Mouse (Mus musculus) midbrain, embryonic 14.5 days (tissue): Measurements from ENCODE around the gene Ppp1r13b. TPM values are rescaled to one million over a fixed set of nuclear protein-coding genes. Genes with fewer than 3 reads are reported as not detected.

ENCODE experiments used
- ATAC-seq: fragments of 200-750 bp; cut with Nextera tagmentation; 2 replicates; pipeline ENCODE4 v1.8.0; 2017; ENCODE audit warnings: moderate number of reproducible peaks, moderate library complexity; ENCODE audit not compliant: low FRiP score, low TSS enrichment
- DNase-seq: peaks from one replicate; pipeline ENCODE4 v3.0.0-alpha.2; 2015
- H3K27ac ChIP-seq: fragments of 300-500 bp; sonication (generic); replicated peaks from 2 replicates; pipeline ENCODE4 v1.5.1; 2014; ENCODE audit warnings: mild to moderate bottlenecking, low read depth, low read length, moderate library complexity
- H3K27me3 ChIP-seq: fragments of 300-500 bp; sonication (generic); 2 replicates; pipeline ENCODE4 v1.6.1; 2014; ENCODE audit warnings: low read length, control low read depth, mixed read lengths; ENCODE audit not compliant: control insufficient read depth, insufficient read depth
- H3K36me3 ChIP-seq: fragments of 300-500 bp; sonication (generic); 2 replicates; pipeline ENCODE4 v1.6.1; 2014; ENCODE audit warnings: low read length, control low read depth; ENCODE audit not compliant: control insufficient read depth, insufficient read depth
- H3K4me1 ChIP-seq: fragments of 300-500 bp; sonication (generic); 2 replicates; pipeline ENCODE4 v1.6.1; 2014; ENCODE audit warnings: mild to moderate bottlenecking, antibody characterized with exemption, low read length, control low read depth; ENCODE audit not compliant: control insufficient read depth, insufficient read depth
- H3K4me2 ChIP-seq: fragments of 300-500 bp; sonication (generic); 2 replicates; pipeline ENCODE4 v1.6.1; 2014; ENCODE audit warnings: mild to moderate bottlenecking, low read length, moderate library complexity
- H3K4me3 ChIP-seq: fragments of 300-500 bp; sonication (generic); replicated peaks from 2 replicates; pipeline ENCODE4 v1.5.1; 2014; ENCODE audit warnings: low read depth, low read length
- H3K9ac ChIP-seq: fragments of 300-500 bp; sonication (generic); replicated peaks from 2 replicates; pipeline ENCODE4 v1.6.1; 2014; ENCODE audit warnings: mild to moderate bottlenecking, low read length, moderate library complexity
- H3K9me3 ChIP-seq: fragments of 300-500 bp; sonication (generic); 2 replicates; pipeline ENCODE4 v1.6.1; 2016; ENCODE audit warnings: low read length, control low read depth, mixed read lengths; ENCODE audit not compliant: control insufficient read depth
- WGBS: fragments of 180-500 bp; shearing (Covaris S2); extraction: QIAGEN DNeasy Blood & Tissue Kit; methylation state at CpG from one replicate; pipeline ENCODE4 v1.1.7; 2014; 5-methylcytosine and 5-hydroxymethylcytosine counted together
- polyA plus RNA-seq: library from polyadenylated mRNA; unstranded; fragments of >200 nt; fragmentation: Nextera tagmentation; extraction: Ambion mirVana; gene quantifications from 2 replicates; pipeline ENCODE4 v1.2.1, GENCODE M21; 2014

Gene Ppp1r13b
- polyA plus RNA-seq, 1 experiment from 2014 or later, result 38.1 TPM

DNA sequence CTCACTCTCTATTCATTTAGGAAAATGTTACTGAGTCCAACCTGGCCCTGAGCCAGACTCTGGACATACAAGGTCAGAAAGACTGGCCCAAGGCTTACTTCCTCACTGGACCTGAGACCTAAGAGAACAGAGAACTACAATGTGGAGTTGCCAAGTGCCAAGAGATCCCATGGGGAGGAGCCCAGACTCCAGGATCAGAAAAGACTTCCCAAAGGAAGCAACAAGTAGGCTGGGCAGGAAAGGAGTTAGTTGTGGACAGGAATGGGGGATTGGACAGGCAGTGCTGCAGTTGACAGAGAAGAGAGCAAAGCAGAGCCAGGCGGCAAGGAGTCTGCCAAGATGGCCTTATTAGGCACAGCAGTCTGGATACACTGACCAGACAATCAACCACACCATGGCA is 13.8 kb downstream of the Ppp1r13b start:
- DNase-seq (no peak), ATAC-seq (no peak)
- Histone ChIP-seq H3K36me3 (no peaks in the 10 kb centered on the region), H3K27ac (no peak overlapping the region), H3K9me3 (no peaks in the 10 kb centered on the region), H3K4me2 (no peak overlapping the region), H3K4me3 (no peak overlapping the region), H3K9ac (no peak overlapping the region), H3K27me3 (no peaks in the 10 kb centered on the region), H3K4me1 (no peaks in the 10 kb centered on the region)
- 67% methylated on average over 1 of the region's 1 CpGs for WGBS

DNA sequence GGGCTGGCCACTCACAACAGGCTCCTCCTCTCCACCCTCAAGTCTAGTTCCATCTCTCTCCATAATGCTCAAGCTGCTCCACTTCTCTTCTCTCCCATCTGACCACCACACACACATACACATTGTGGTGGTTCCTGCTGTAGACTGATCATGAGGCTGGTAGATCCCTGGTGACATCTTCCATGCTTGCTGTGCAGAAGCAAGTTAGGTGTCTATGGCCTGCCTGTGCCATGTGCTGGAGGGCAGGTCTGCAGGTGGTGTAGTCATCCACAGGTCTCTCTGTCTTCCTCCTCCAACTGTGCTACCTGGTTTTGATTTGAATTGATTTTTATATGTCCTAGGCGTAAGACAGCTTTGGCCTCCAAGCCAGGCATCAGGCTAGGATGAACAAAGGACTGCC is 14.9 kb downstream of the Ppp1r13b start:
- Histone ChIP-seq H3K27ac (no peak overlapping the region), H3K4me3 (no peak overlapping the region), H3K9ac (no peak overlapping the region), H3K4me1 (no peaks in the 10 kb centered on the region), H3K4me2 (no peak overlapping the region), H3K9me3 (no peaks in the 10 kb centered on the region), H3K36me3 (no peaks in the 10 kb centered on the region), H3K27me3 (no peaks in the 10 kb centered on the region)
- DNase-seq, result no peak
- no peak for ATAC-seq
- 87% methylated on average over 1 of the region's 1 CpGs for WGBS

DNA sequence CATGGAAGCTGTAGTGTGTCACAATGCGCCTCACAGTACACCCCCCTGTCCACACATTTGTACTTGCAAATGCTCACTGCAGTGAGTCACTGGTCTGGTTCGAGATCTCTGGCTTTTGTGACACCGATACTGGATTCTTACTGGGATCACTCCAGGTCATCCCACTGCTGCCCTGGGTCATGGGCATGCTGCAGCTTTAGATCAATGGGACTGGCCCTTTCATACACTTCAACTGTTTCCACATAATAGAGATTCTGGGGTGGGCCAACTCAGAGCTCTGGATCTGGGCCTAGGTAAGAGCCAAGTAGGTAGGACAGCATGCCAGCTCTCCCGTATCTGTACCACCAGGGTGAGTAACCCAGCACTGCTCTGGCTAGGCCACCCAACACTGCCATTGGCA is 16.1 kb downstream of the Ppp1r13b start:
- WGBS, result 87% methylated on average over 4 of the region's 4 CpGs
- no peaks in the 10 kb centered on the region for H3K36me3 ChIP-seq

DNA sequence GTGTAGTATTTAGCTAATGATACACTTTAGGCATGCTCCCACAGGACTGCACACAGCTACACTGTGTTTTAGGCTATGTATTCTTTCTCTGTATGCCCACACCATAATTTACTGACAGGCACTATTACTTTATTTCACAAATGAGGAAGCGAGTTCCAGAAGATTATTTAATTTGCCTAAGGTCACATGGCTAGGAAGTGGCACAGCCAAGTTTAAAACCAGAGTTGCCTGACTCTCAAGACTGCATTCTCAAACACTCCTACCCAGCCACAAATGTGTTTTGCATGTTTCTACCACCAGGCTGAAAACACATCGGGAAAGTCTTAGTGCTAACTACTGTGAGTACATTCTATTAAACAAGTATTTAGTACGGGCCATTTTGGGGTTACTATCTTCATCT is 18.7 kb downstream of the Ppp1r13b start:
- H3K4me2 ChIP-seq, result no peak overlapping the region
- no peaks in the 10 kb centered on the region for H3K36me3 ChIP-seq
- no peaks in the 10 kb centered on the region for H3K27me3 ChIP-seq
- H3K9me3 ChIP-seq, result no peaks in the 10 kb centered on the region
- 85% methylated on average over 3 of the region's 3 CpGs for WGBS
- DNase-seq (no peak), ATAC-seq (no peak)
- no peak overlapping the region for H3K4me3 ChIP-seq
- no peak overlapping the region for H3K9ac ChIP-seq
- H3K4me1 ChIP-seq, result no peaks in the 10 kb centered on the region
- H3K27ac ChIP-seq, result no peak overlapping the region

More for the DNA sequence above, 16.1 kb downstream of the Ppp1r13b start:
- DNase-seq (no peak), ATAC-seq (no peak)
- Histone ChIP-seq H3K9ac (no peak overlapping the region), H3K9me3 (no peaks in the 10 kb centered on the region), H3K27me3 (no peaks in the 10 kb centered on the region), H3K4me1 (no peaks in the 10 kb centered on the region), H3K4me3 (no peak overlapping the region), H3K27ac (no peak overlapping the region), H3K4me2 (no peak overlapping the region)

DNA sequence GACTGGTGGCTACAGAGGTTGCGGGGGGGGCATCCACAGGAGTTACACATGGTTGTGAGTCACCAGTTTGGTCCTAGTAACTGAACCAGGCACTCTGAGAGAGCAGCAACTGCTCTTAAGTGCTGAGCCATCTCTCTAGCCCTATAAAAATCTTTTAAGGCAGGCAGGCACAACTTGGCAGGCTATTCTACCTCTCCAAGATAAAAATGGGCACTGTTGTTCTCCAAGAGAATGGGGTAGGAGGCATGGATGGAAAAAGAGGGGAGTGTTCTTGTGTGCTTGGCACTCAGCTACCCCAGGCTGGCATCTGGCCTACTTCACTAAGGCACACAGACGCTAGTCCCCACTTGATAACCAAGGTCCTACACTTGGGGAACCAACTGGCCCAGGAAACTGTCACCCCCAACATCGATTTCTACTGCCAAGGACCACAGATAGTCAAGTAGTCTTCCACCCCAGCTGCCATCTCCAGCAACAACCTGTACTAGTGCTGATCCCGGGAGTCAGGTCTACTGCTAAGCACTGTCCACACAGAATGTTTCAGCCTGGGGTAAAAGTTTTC is 19.5 kb downstream of the Ppp1r13b start:
- no peak overlapping the region for H3K4me3 ChIP-seq
- WGBS, result 84% methylated on average over 4 of the region's 4 CpGs
- ATAC-seq, result no peak

DNA sequence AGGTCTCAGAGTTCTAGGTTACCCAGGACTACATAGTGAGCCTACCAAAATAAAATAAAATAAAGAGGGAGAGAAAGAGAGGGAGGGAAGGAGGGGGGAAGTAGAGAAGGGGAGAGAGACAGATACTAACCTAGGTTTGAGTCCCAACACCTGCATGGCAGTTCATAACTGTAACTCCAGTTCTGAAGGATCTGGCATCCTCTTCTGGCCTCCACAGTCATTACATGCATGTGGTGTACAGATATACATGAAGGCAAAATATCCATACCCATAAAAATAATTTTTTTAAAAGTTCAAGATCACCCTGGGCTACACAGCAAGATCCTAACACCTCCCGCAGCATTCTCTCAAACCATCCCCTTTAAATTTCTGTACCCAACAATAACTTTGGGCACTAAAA is 20.9 kb downstream of the Ppp1r13b start:
- Histone ChIP-seq H3K27me3 (no peaks in the 10 kb centered on the region), H3K9ac (no peak overlapping the region), H3K9me3 (no peaks in the 10 kb centered on the region), H3K4me3 (no peak overlapping the region), H3K4me2 (no peak overlapping the region), H3K27ac (no peak overlapping the region), H3K4me1 (no peaks in the 10 kb centered on the region), H3K36me3 (no peaks in the 10 kb centered on the region)
- ATAC-seq, result no peak
- WGBS, result 93% methylated on average over 1 of the region's 1 CpGs
- no peak for DNase-seq

More for the DNA sequence above, 19.5 kb downstream of the Ppp1r13b start:
- H3K9me3 ChIP-seq, result no peaks in the 10 kb centered on the region
- H3K27ac ChIP-seq, result no peak overlapping the region
- no peak overlapping the region for H3K9ac ChIP-seq
- DNase-seq, result no peak
- no peaks in the 10 kb centered on the region for H3K36me3 ChIP-seq
- H3K4me1 ChIP-seq, result no peaks in the 10 kb centered on the region
- H3K27me3 ChIP-seq, result no peaks in the 10 kb centered on the region
- H3K4me2 ChIP-seq, result no peak overlapping the region

DNA sequence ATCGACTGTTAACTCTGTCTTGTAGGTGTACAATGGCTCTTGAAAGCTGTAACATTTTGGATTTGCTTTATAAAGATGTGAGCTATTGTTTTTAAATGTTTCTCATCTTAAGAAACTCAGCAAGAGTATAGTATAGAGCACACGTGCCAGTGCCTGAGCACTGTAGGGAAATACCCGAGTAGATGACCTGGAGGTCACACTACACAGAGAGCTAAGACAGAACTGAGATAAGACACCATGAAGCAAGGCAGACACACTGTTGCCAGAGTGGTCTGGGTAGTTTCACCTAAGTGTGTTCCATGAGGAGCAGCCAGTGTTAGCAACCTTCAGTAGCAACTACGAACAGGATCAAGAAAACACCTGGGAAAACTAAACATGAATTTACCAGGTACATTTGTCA is 25.1 kb downstream of the Ppp1r13b start:
- DNase-seq (no peak), ATAC-seq (no peak)
- no peak overlapping the region for H3K4me2 ChIP-seq
- H3K4me1 ChIP-seq, result no peaks in the 10 kb centered on the region
- H3K9ac ChIP-seq, result no peak overlapping the region
- no peak overlapping the region for H3K27ac ChIP-seq
- no peaks in the 10 kb centered on the region for H3K36me3 ChIP-seq
- WGBS, result 68% methylated on average over 4 of the region's 4 CpGs
- H3K27me3 ChIP-seq, result no peaks in the 10 kb centered on the region
- H3K4me3 ChIP-seq, result no peak overlapping the region
- H3K9me3 ChIP-seq, result no peaks in the 10 kb centered on the region

DNA sequence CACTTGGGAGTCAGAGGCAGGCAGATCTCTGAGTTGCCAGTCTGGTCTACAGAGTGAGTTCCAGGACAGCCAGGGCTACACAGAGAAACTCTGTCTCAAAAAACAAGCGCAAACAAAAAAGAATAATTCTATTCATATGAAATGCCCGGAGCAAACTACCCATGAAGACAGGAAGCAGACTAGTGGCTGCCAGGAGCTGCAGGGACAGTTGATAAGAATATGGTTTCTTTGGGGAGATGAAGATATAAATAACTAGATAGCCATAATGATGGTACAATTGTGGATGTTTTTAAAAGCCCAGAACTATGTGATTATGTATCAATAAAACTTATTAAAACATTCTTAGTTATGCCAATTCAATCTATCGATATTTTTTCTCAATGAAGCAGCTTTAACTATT is 25.9 kb downstream of the Ppp1r13b start:
- ATAC-seq, result no peak
- Histone ChIP-seq H3K27me3 (no peaks in the 10 kb centered on the region), H3K4me2 (no peak overlapping the region), H3K4me1 (no peaks in the 10 kb centered on the region), H3K36me3 (no peaks in the 10 kb centered on the region), H3K4me3 (no peak overlapping the region), H3K27ac (no peak overlapping the region), H3K9ac (no peak overlapping the region), H3K9me3 (no peaks in the 10 kb centered on the region)
- no peak for DNase-seq
- WGBS, result 89% methylated on average over 3 of the region's 3 CpGs

DNA sequence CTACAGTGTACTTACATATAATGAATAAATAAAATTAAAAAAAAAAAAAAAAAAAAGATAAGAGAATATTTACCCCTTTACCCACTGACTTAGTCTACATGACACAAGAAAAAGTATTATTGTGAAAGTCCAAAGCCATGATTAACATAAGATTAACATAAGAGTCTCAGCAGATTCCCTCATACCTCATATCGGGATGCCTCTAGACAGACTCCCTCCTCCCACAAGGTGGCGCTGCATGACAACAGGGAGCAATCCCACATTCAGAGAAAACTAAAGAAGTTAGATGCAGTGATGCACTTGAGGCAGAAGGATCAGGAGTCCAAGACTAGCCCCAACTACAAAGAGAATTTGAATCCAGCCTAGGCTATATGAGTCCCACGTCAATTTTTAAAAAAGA is 29.7 kb downstream of the Ppp1r13b start:
- no peaks in the 10 kb centered on the region for H3K4me1 ChIP-seq
- no peak overlapping the region for H3K4me3 ChIP-seq
- H3K4me2 ChIP-seq, result no peak overlapping the region
- no peak overlapping the region for H3K27ac ChIP-seq
- no peaks in the 10 kb centered on the region for H3K27me3 ChIP-seq
- ATAC-seq, result peak; percentile 43; the same call in 1 of the 2 replicates
- H3K9me3 ChIP-seq, result no peaks in the 10 kb centered on the region
- no peaks in the 10 kb centered on the region for H3K36me3 ChIP-seq
- DNase-seq, result peak; percentile 90
- H3K9ac ChIP-seq, result no peak overlapping the region
- 15% methylated on average over 3 of the region's 3 CpGs for WGBS
